Mouse (Mus musculus): Measurements from ENCODE around the gene Gm20388. TPM values are rescaled to one million over a fixed set of nuclear protein-coding genes. Genes with fewer than 3 reads are reported as not detected.

Gm20388 gene
- total RNA-seq, 1 experiment: 27.0 TPM

DNA sequence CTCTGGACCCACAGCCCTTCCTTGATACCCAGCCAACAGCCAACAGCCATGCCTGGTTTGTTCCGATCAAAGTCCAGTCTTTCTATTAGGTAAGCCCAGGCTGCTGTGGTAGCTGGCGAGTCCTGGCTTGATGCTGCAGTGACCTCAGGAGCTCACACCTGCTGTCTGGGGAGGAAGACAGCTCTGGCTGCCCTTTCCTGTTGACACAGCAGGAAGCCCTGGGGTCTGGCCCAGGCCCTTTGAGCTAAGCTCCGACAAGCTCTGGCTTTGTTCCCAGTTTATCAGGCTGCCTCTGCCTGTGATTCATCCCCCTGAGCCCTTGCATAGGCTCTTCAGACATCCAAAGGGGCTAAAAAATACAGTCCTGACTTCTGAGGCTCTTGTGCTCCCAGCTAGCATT lies 25.0 kb upstream of the Gm20388 start:
- H3K9ac ChIP-seq (ENCODE audit: insufficient read depth, low read depth, low read length, poor library complexity, severe bottlenecking): no peak overlapping the region
- no peaks in the 10 kb centered on the region for H3K36me3 ChIP-seq (ENCODE audit: control insufficient read depth, insufficient read depth, low read length, poor library complexity, severe bottlenecking)
- H3K27ac ChIP-seq (ENCODE audit: insufficient read depth, low read depth, low read length, poor library complexity, severe bottlenecking): no peak overlapping the region
- H3K9me3 ChIP-seq (ENCODE audit: control insufficient read depth, insufficient read depth, low read depth, low read length): no peaks in the 10 kb centered on the region
- no peak overlapping the region for H3K4me3 ChIP-seq (ENCODE audit: insufficient read depth in 1 of 2, low read depth in 1 of 2, low read length in 2 of 2, poor library complexity in 1 of 2, severe bottlenecking in 1 of 2)
- peaks cover 0 to 2% of the 10 kb centered on the region in 2 experiments; a peak in 1 of 4 replicates for H3K4me1 ChIP-seq (ENCODE audit: control insufficient read depth in 2 of 2, insufficient read depth in 2 of 2, low read length in 2 of 2, poor library complexity in 1 of 2)
- DNase-seq (ENCODE audit: low read depth, low spot score): no peak
- TF ChIP-seq MAFK (IDR thresholded peaks at IDR 0.05; ENCODE audit: insufficient read depth, low read depth, low read length) (no peak), ZNF384 (IDR thresholded peaks at IDR 0.05; ENCODE audit: low read depth, low read length) (no peak), HCFC1 (IDR thresholded peaks at IDR 0.05; ENCODE audit: borderline replicate concordance, insufficient read depth, low read length) (no peak), CHD2 (IDR thresholded peaks at IDR 0.05; ENCODE audit: low read depth, low read length) (no peak), ZC3H11A (IDR thresholded peaks at IDR 0.05; ENCODE audit: borderline replicate concordance, low read depth, low read length) (no peak)
- in situ Hi-C loops (cut with MboI; ENCODE audit: low sequenced_read_pairs in 2 of 2, unreplicated experiment in 2 of 2): no loop called here

DNA sequence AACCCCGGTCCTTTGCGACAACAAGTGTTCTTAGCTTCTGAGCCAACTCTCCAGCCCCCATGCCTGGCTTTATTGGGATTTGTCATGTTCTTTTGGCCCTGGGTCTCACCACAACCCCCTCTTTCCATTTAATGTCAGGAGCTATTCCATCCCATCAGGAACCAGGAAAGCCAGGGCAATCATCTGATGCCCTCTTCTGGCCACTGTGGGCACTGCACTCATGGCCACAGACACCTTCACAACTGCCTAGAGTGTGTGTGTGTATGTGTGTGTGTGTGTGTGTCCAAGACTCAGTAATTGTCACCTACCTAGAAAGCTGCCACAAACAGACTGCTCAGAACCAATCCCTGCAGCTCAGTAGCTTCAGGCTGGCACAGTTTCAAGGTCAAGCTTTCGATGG lies 23.5 kb upstream of the Gm20388 start:
- TF ChIP-seq CHD2 (IDR thresholded peaks at IDR 0.05; ENCODE audit: low read depth, low read length): no peak
- no peak for TF ChIP-seq HCFC1 (IDR thresholded peaks at IDR 0.05; ENCODE audit: borderline replicate concordance, insufficient read depth, low read length)
- peak; percentile 65 for TF ChIP-seq ZC3H11A (IDR thresholded peaks at IDR 0.05; ENCODE audit: borderline replicate concordance, low read depth, low read length)
- in situ Hi-C loops (cut with MboI; ENCODE audit: low sequenced_read_pairs in 2 of 2, unreplicated experiment in 2 of 2): no loop called here
- DNase-seq (ENCODE audit: low read depth, low spot score): no peak
- no peak overlapping the region for H3K27ac ChIP-seq (ENCODE audit: insufficient read depth, low read depth, low read length, poor library complexity, severe bottlenecking)
- H3K36me3 ChIP-seq (ENCODE audit: control insufficient read depth, insufficient read depth, low read length, poor library complexity, severe bottlenecking): no peaks in the 10 kb centered on the region
- H3K4me3 ChIP-seq (ENCODE audit: insufficient read depth in 1 of 2, low read depth in 1 of 2, low read length in 2 of 2, poor library complexity in 1 of 2, severe bottlenecking in 1 of 2): no peak overlapping the region
- no peaks in the 10 kb centered on the region for H3K9me3 ChIP-seq (ENCODE audit: control insufficient read depth, insufficient read depth, low read depth, low read length)
- peaks cover 0 to 2% of the 10 kb centered on the region in 2 experiments; a peak in 1 of 4 replicates for H3K4me1 ChIP-seq (ENCODE audit: control insufficient read depth in 2 of 2, insufficient read depth in 2 of 2, low read length in 2 of 2, poor library complexity in 1 of 2)
- no peak overlapping the region for H3K9ac ChIP-seq (ENCODE audit: insufficient read depth, low read depth, low read length, poor library complexity, severe bottlenecking)

DNA sequence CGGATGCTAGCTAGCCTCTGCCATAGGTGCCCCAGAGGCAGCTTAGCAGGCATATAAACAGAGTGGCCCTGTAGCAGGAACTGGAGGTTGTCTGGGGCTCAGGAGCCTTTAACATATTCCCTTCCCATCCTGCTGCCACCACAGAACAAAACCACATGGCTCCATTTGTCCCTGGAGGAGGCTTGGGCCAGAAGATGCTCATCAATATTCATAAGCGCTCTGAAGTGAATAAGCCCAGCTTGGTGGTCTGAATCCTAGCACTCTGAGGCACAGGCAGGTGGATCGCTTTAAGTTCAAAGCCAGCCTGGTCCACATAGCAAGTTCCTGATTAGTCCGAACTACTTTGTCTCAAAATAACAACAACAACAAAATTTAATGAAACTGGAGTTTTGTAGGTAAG lies 22.6 kb upstream of the Gm20388 start:
- in situ Hi-C loops (cut with MboI; ENCODE audit: low sequenced_read_pairs in 2 of 2, unreplicated experiment in 2 of 2): no loop called here
- no peak overlapping the region for H3K9ac ChIP-seq (ENCODE audit: insufficient read depth, low read depth, low read length, poor library complexity, severe bottlenecking)
- H3K36me3 ChIP-seq (ENCODE audit: control insufficient read depth, insufficient read depth, low read length, poor library complexity, severe bottlenecking): no peaks in the 10 kb centered on the region
- TF ChIP-seq ZNF384 (IDR thresholded peaks at IDR 0.05; ENCODE audit: low read depth, low read length) (no peak), CHD2 (IDR thresholded peaks at IDR 0.05; ENCODE audit: low read depth, low read length) (no peak), MAFK (IDR thresholded peaks at IDR 0.05; ENCODE audit: insufficient read depth, low read depth, low read length) (no peak), ZC3H11A (IDR thresholded peaks at IDR 0.05; ENCODE audit: borderline replicate concordance, low read depth, low read length) (no peak), HCFC1 (IDR thresholded peaks at IDR 0.05; ENCODE audit: borderline replicate concordance, insufficient read depth, low read length) (no peak)
- peaks cover 0 to 2% of the 10 kb centered on the region in 2 experiments; a peak in 1 of 4 replicates for H3K4me1 ChIP-seq (ENCODE audit: control insufficient read depth in 2 of 2, insufficient read depth in 2 of 2, low read length in 2 of 2, poor library complexity in 1 of 2)
- H3K9me3 ChIP-seq (ENCODE audit: control insufficient read depth, insufficient read depth, low read depth, low read length): no peaks in the 10 kb centered on the region
- DNase-seq (ENCODE audit: low read depth, low spot score): no peak
- H3K4me3 ChIP-seq (ENCODE audit: insufficient read depth in 1 of 2, low read depth in 1 of 2, low read length in 2 of 2, poor library complexity in 1 of 2, severe bottlenecking in 1 of 2): no peak overlapping the region
- H3K27ac ChIP-seq (ENCODE audit: insufficient read depth, low read depth, low read length, poor library complexity, severe bottlenecking): no peak overlapping the region

DNA sequence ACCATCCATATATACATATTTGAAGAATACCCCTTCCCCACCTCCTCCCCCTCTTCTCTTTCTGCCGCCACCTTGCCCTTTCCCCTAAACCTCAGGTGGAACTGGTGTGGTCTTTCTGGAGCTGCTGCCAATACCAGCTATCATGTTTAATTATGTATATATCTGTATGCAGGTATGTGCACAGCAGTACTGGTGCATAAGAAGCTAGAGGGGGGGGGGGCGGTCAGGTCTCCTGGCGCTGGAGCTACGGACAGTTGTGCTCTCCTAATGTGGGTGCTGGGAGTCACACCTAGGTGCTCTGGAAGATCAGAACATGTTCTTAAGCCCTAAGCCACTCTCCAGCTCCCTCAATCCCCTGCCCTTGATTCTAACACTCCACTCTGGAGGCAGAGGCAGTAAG lies 13.6 kb upstream of the Gm20388 start:
- Histone ChIP-seq H3K9me3 (ENCODE audit: control insufficient read depth, insufficient read depth, low read depth, low read length) (no peaks in the 10 kb centered on the region), H3K27ac (ENCODE audit: insufficient read depth, low read depth, low read length, poor library complexity, severe bottlenecking) (no peak overlapping the region), H3K4me1 (ENCODE audit: control insufficient read depth in 2 of 2, insufficient read depth in 2 of 2, low read length in 2 of 2, poor library complexity in 1 of 2) (peaks cover 2 to 3% of the 10 kb centered on the region in 2 experiments; a peak in 1 of 4 replicates), H3K9ac (ENCODE audit: insufficient read depth, low read depth, low read length, poor library complexity, severe bottlenecking) (no peak overlapping the region), H3K36me3 (ENCODE audit: control insufficient read depth, insufficient read depth, low read length, poor library complexity, severe bottlenecking) (no peaks in the 10 kb centered on the region), H3K4me3 (ENCODE audit: insufficient read depth in 1 of 2, low read depth in 1 of 2, low read length in 2 of 2, poor library complexity in 1 of 2, severe bottlenecking in 1 of 2) (no peak overlapping the region)
- in situ Hi-C loops (cut with MboI; ENCODE audit: low sequenced_read_pairs in 2 of 2, unreplicated experiment in 2 of 2): no loop called here
- TF ChIP-seq MAFK (IDR thresholded peaks at IDR 0.05; ENCODE audit: insufficient read depth, low read depth, low read length) (no peak), HCFC1 (IDR thresholded peaks at IDR 0.05; ENCODE audit: borderline replicate concordance, insufficient read depth, low read length) (no peak), CHD2 (IDR thresholded peaks at IDR 0.05; ENCODE audit: low read depth, low read length) (no peak), ZNF384 (IDR thresholded peaks at IDR 0.05; ENCODE audit: low read depth, low read length) (no peak), ZC3H11A (IDR thresholded peaks at IDR 0.05; ENCODE audit: borderline replicate concordance, low read depth, low read length) (no peak)
- no peak for DNase-seq (ENCODE audit: low read depth, low spot score)

DNA sequence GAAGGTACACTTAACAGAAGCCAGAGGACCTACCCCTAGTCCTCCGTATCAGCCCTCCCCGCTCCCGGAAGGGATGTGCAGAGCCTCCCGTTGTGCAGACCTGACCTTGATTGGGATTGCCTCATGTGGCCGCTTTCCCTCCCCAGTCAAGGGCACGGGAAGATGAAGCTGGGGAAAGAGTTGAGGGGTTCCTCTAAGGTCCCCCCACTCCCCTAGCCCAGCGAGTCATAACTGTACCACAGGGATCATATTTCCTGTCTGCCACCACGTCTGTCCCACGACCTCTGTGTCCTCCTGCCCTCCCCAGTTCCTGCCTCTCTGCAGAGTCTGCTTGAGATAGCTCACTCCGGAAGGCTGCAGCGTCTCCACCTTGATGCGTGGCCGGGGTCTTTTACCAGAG lies 12.7 kb upstream of the Gm20388 start:
- in situ Hi-C loops (cut with MboI; ENCODE audit: low sequenced_read_pairs in 2 of 2, unreplicated experiment in 2 of 2): no loop called here
- no peak overlapping the region for H3K9ac ChIP-seq (ENCODE audit: insufficient read depth, low read depth, low read length, poor library complexity, severe bottlenecking)
- no peak overlapping the region for H3K27ac ChIP-seq (ENCODE audit: insufficient read depth, low read depth, low read length, poor library complexity, severe bottlenecking)
- TF ChIP-seq CHD2 (IDR thresholded peaks at IDR 0.05; ENCODE audit: low read depth, low read length) (no peak), ZNF384 (IDR thresholded peaks at IDR 0.05; ENCODE audit: low read depth, low read length) (no peak)
- H3K9me3 ChIP-seq (ENCODE audit: control insufficient read depth, insufficient read depth, low read depth, low read length): no peaks in the 10 kb centered on the region
- peaks cover 2 to 3% of the 10 kb centered on the region in 2 experiments; a peak in 1 of 4 replicates for H3K4me1 ChIP-seq (ENCODE audit: control insufficient read depth in 2 of 2, insufficient read depth in 2 of 2, low read length in 2 of 2, poor library complexity in 1 of 2)
- no peak overlapping the region for H3K4me3 ChIP-seq (ENCODE audit: insufficient read depth in 1 of 2, low read depth in 1 of 2, low read length in 2 of 2, poor library complexity in 1 of 2, severe bottlenecking in 1 of 2)
- no peaks in the 10 kb centered on the region for H3K36me3 ChIP-seq (ENCODE audit: control insufficient read depth, insufficient read depth, low read length, poor library complexity, severe bottlenecking)
- DNase-seq (ENCODE audit: low read depth, low spot score): no peak
